Comparison of ENCODE assay signal across 11 mouse cellular contexts in genomic region chr6:8278426-8279002, GRCm38 (mm10). TPM values are rescaled to one million over a fixed set of nuclear protein-coding genes. Genes with fewer than 3 reads are reported as not detected.
DNase-seq lines count a peak whose midpoint lies in the region; ATAC-seq and TF ChIP-seq lines count a peak whose summit lies in the region.
"Had no signal": no experiment of that assay in that cellular context is flagged by ENCODE, and none has a peak within 500 bp of the region (broad histone marks: within the 10 kb centered on the region; RNA-seq: fewer than 3 reads in every experiment).

No protein-coding gene starts in this region.

- TF ChIP-seq POLR2A in CH12.LX (IDR thresholded peaks at IDR 0.05; ENCODE audit: low read depth, low read length) = no peak
- no peak for TF ChIP-seq POLR2A in bone marrow, adult 2 months (IDR thresholded peaks at IDR 0.05; ENCODE audit: borderline replicate concordance, control insufficient read depth, low read depth, low read length)

- no peaks in the 10 kb centered on the region for H3K9me3 ChIP-seq in lung, embryonic 14.5 days (ENCODE audit: low read depth, low read length)
- H3K9me3 ChIP-seq in CH12.LX (replicated peaks; ENCODE audit: low read length) = peaks cover 4% of the 10 kb centered on the region
- H3K9me3 ChIP-seq: neural tube, embryonic 12.5 days had no signal

- no peak for TF ChIP-seq EP300 in CH12.LX (IDR thresholded peaks at IDR 0.05; ENCODE audit: low read length)

- no peak overlapping the region for H3K27ac ChIP-seq in lung, embryonic 14.5 days (ENCODE audit: low read depth)
- H3K27ac ChIP-seq in CH12.LX (ENCODE audit: insufficient read depth, low read depth) = no peak overlapping the region
- H3K27ac ChIP-seq in bone marrow, adult 2 months (ENCODE audit: control insufficient read depth, insufficient read depth, low read depth, low read length, poor library complexity) = no peak overlapping the region
- H3K27ac ChIP-seq: neural tube, embryonic 12.5 days had no signal

- H3K4me1 ChIP-seq in lung, embryonic 14.5 days (ENCODE audit: insufficient read depth) = no peaks in the 10 kb centered on the region
- H3K4me1 ChIP-seq in CH12.LX (ENCODE audit: control insufficient read depth in 1 of 2, insufficient read depth in 2 of 2) = peaks cover 0 to 22% of the 10 kb centered on the region in 2 experiments; a peak in 2 of 4 replicates
- no peaks in the 10 kb centered on the region; the same call in 1 of the 2 replicates for H3K4me1 ChIP-seq in bone marrow, adult 2 months (ENCODE audit: control insufficient read depth, insufficient read depth, low read length)
- H3K4me1 ChIP-seq: neural tube, embryonic 12.5 days had no signal

- H3K4me2 ChIP-seq in lung, embryonic 14.5 days = no peak overlapping the region
- H3K4me2 ChIP-seq in CH12.LX (ENCODE audit: insufficient read depth, low read depth, poor library complexity, severe bottlenecking) = no peak overlapping the region
- H3K4me2 ChIP-seq: neural tube, embryonic 12.5 days had no signal

- peak; percentile 51 for TF ChIP-seq CTCF in lung, embryonic 14.5 days (IDR thresholded peaks at IDR 0.05; ENCODE audit: low read depth)
- peak; percentile 29 to 55; a peak in 3 of 4 replicates for TF ChIP-seq CTCF in CH12.LX (conservative IDR thresholded peaks at IDR 0.05 in 1 of 2, IDR thresholded peaks at IDR 0.05 in 1 of 2; ENCODE audit: low read depth in 2 of 2, low read length in 2 of 2)
- TF ChIP-seq CTCF in bone marrow, adult 2 months (IDR thresholded peaks at IDR 0.05; ENCODE audit: control insufficient read depth, insufficient read depth, low read length) = peak; percentile 18; the same call in 1 of the 2 replicates

- 77% methylated on average over 5 of the region's 5 CpGs for WGBS in lung, embryonic 14.5 days
- WGBS in bone marrow, adult 2 months = 78% methylated on average over 5 of the region's 5 CpGs

- H3K4me3 ChIP-seq in lung, embryonic 14.5 days (ENCODE audit: low read depth, low read length) = no peak overlapping the region
- no peak overlapping the region for H3K4me3 ChIP-seq in CH12.LX (replicated peaks in 1 of 3; ENCODE audit: low read depth in 2 of 3, low read length in 2 of 3, poor library complexity in 1 of 3)
- H3K4me3 ChIP-seq in bone marrow, adult 2 months (replicated peaks; ENCODE audit: control insufficient read depth, low read depth, low read length) = no peak overlapping the region
- H3K4me3 ChIP-seq: neural tube, embryonic 12.5 days had no signal

- TF ChIP-seq RAD21 in CH12.LX (IDR thresholded peaks at IDR 0.05; ENCODE audit: low read depth, low read length) = no peak; the same call in 1 of the 2 replicates

- H3K9ac ChIP-seq in lung, embryonic 14.5 days = no peak overlapping the region
- no peak overlapping the region for H3K9ac ChIP-seq in CH12.LX (ENCODE audit: insufficient read depth, low read depth)
- H3K9ac ChIP-seq: neural tube, embryonic 12.5 days had no signal

- H3K79me2 ChIP-seq in CH12.LX (replicated peaks; ENCODE audit: control insufficient read depth, extremely low read depth, insufficient read depth, poor library complexity, severe bottlenecking) = no peaks in the 10 kb centered on the region

- ATAC-seq in lung, embryonic 14.5 days (ENCODE audit: insufficient read depth) = no peak
- ATAC-seq: forebrain, embryonic 14.5 days had no signal

- dilution Hi-C loops in CH12.LX (cut with MboI; ENCODE audit: extremely low pct_ligation_motif_present, extremely low pct_unique_long_range_greater_than_20kb, low sequenced_read_pairs) = no loop called here

- H3K27me3 ChIP-seq in lung, embryonic 14.5 days (ENCODE audit: insufficient read depth, low read length) = no peaks in the 10 kb centered on the region
- H3K27me3 ChIP-seq in CH12.LX (replicated peaks) = no peaks in the 10 kb centered on the region
- H3K27me3 ChIP-seq: neural tube, embryonic 12.5 days had no signal

- peak; percentile 16 for DNase-seq in lung, embryonic 14.5 days
- no peak for DNase-seq in lung, postnatal 36 days
- DNase-seq in CH12.LX (ENCODE audit: extremely low read depth) = peak; percentile 31
- peak; percentile 74 for DNase-seq in naive thymus-derived CD4-positive, alpha-beta T cell, adult 2 months (ENCODE audit: low read depth)
- no peak for DNase-seq in testis, postnatal 14 days (ENCODE audit: low spot score)
- no peak for DNase-seq in heart, adult 18-20 months
- DNase-seq: heart, postnatal 10 days; lung, adult 18-20 months had no signal

- in situ Hi-C loops in CH12.LX (cut with MboI; ENCODE audit: low pct_ligation_motif_present, low pct_unique_long_range_greater_than_20kb, low sequenced_read_pairs) = loop anchor here (25.0 kb wide), 1 partner anchor 409 kb away; no protein-coding TSS in a partner anchor

- H3K36me3 ChIP-seq in lung, embryonic 14.5 days (ENCODE audit: insufficient read depth) = peaks cover 3% of the 10 kb centered on the region; the same call in 1 of the 2 replicates
- peaks cover 7 to 15% of the 10 kb centered on the region in 2 experiments for H3K36me3 ChIP-seq in CH12.LX (replicated peaks in 1 of 2; ENCODE audit: control insufficient read depth in 1 of 2, insufficient read depth in 1 of 2, low read length in 1 of 2)
- H3K36me3 ChIP-seq: neural tube, embryonic 12.5 days had no signal

TF ChIP-seq in CH12.LX, 34 proteins besides CTCF, POLR2A, EP300 and RAD21:
- TF ChIP-seq MAFK (IDR thresholded peaks at IDR 0.05; ENCODE audit: insufficient replicate concordance, low read length) (peak; percentile 67; the same call in 1 of the 2 replicates), SIN3A (IDR thresholded peaks at IDR 0.05; ENCODE audit: low read length) (no peak), CHD2 (IDR thresholded peaks at IDR 0.05; ENCODE audit: low read length) (no peak), SMC3 (IDR thresholded peaks at IDR 0.05; ENCODE audit: low read depth, low read length) (peak; percentile 33; the same call in 1 of the 2 replicates), POLR2AphosphoS2 (IDR thresholded peaks at IDR 0.05; ENCODE audit: low read depth, low read length) (no peak)
TF ChIP-seq in CH12.LX: peak in this region for 2.

RNA-seq across cellular contexts. Expression of gene Gm45062, which starts 19.3 kb away (rescaled TPM):
- polyA plus RNA-seq in lung, embryonic 14.5 days (2014; fragmentation: Nextera tagmentation; extraction: Ambion mirVana) = 6.7 and 9.8 TPM in 2 replicates
- total RNA-seq in CH12.LX (2012; rRNA removed) (2.4 and 2.7 TPM in 2 replicates), CH12.LX (2014; rRNA removed) (3.2 and 3.3 TPM in 2 replicates)
- 4.1 and 4.4 TPM in 2 replicates for polyA plus RNA-seq in CH12.LX (2012; ENCODE audit: insufficient read length, low read depth)
- polyA plus RNA-seq in bone marrow, adult 2 months (2011; ENCODE audit: insufficient read depth, insufficient read length, low replicate concordance, missing spikeins) = 3.3 and 4.1 TPM in 2 replicates
- total RNA-seq in heart, adult 18-20 months (2021) = not detected

RNA-seq across cellular contexts. Expression of gene Umad1, which starts 19.4 kb away (rescaled TPM):
- polyA plus RNA-seq in lung, embryonic 14.5 days (2014; fragmentation: Nextera tagmentation; extraction: Ambion mirVana) = 21.1 and 21.7 TPM in 2 replicates
- total RNA-seq in CH12.LX (2012; rRNA removed) = 10.0 and 11.5 TPM in 2 replicates
- total RNA-seq in CH12.LX (2014; rRNA removed) = 17.5 and 17.7 TPM in 2 replicates
- 7.6 and 8.5 TPM in 2 replicates for polyA plus RNA-seq in CH12.LX (2012; ENCODE audit: insufficient read length, low read depth)
- polyA plus RNA-seq in bone marrow, adult 2 months (2011; ENCODE audit: insufficient read depth, insufficient read length, low replicate concordance, missing spikeins) = 5.1 and 8.5 TPM in 2 replicates
- total RNA-seq in heart, adult 18-20 months (2021) = 10 to 100 TPM; 12.5 to 13.6 TPM

RNA-seq across cellular contexts. Expression of gene Rpa3, which starts 19.5 kb away (rescaled TPM):
- 177 and 191 TPM in 2 replicates for polyA plus RNA-seq in lung, embryonic 14.5 days (2014; fragmentation: Nextera tagmentation; extraction: Ambion mirVana)
- 72.1 and 74.0 TPM in 2 replicates for total RNA-seq in CH12.LX (2012; rRNA removed)
- total RNA-seq in CH12.LX (2014; rRNA removed) = 264 and 276 TPM in 2 replicates
- polyA plus RNA-seq in CH12.LX (2012; ENCODE audit: insufficient read length, low read depth) = 98.3 and 107 TPM in 2 replicates
- polyA plus RNA-seq in bone marrow, adult 2 months (2011; ENCODE audit: insufficient read depth, insufficient read length, low replicate concordance, missing spikeins) = 53.3 and 67.6 TPM in 2 replicates
- 10 to 100 TPM; 19.6 to 22.8 TPM for total RNA-seq in heart, adult 18-20 months (2021)

Comparison
In these comparisons a context has a peak if more than half of its experiments do, and no peak if none do; other contexts are left out.
1. DNase-seq: peak in lung, embryonic 14.5 days (single experiment), CH12.LX (single experiment) and naive thymus-derived CD4-positive, alpha-beta T cell, adult 2 months (single experiment); none in lung, postnatal 36 days (single experiment), testis, postnatal 14 days (single experiment) and heart, adult 18-20 months (0 of 2).
2. Peak in every context shown above with its lines, with median percentiles within 50 percentile points of each other: CTCF ChIP-seq.